Mouse (Mus musculus) forebrain, embryonic 14.5 days (tissue): Measurements from ENCODE around the gene Vps26a. TPM values are rescaled to one million over a fixed set of nuclear protein-coding genes. Genes with fewer than 3 reads are reported as not detected.

Experiments
- ATAC-seq: fragments of 200-750 bp; cut with Nextera tagmentation; 2 replicates; pipeline ENCODE4 v1.8.0; 2017; ENCODE audit warnings: mild to moderate bottlenecking, moderate library complexity
- DNase-seq: peaks from one replicate; pipeline ENCODE4 v3.0.0-alpha.2; 2015; ENCODE audit warnings: low spot score
- H3K27ac ChIP-seq: fragments of 300-500 bp; sonication (generic); 2 replicates; pipeline ENCODE4 v1.5.1; 2014; ENCODE audit warnings: low read depth, mild to moderate bottlenecking, control low read depth, low read length, moderate library complexity
- H3K27me3 ChIP-seq: fragments of 300-500 bp; sonication (generic); replicated peaks from 2 replicates; pipeline ENCODE4 v1.6.1; 2014; ENCODE audit warnings: low read length, control low read depth, mixed read lengths; ENCODE audit not compliant: control insufficient read depth, insufficient read depth
- H3K36me3 ChIP-seq: fragments of 300-500 bp; sonication (generic); 2 replicates; pipeline ENCODE4 v1.6.1; 2014; ENCODE audit warnings: low read length, control low read depth; ENCODE audit not compliant: control insufficient read depth, insufficient read depth
- H3K4me1 ChIP-seq: fragments of 300-500 bp; sonication (generic); 2 replicates; pipeline ENCODE4 v1.6.1; 2014; ENCODE audit warnings: antibody characterized with exemption, low read length, control low read depth; ENCODE audit not compliant: control insufficient read depth, insufficient read depth
- H3K4me2 ChIP-seq: fragments of 300-500 bp; sonication (generic); 2 replicates; pipeline ENCODE4 v1.6.1; 2014; ENCODE audit warnings: mild to moderate bottlenecking, control low read depth, low read length
- H3K4me3 ChIP-seq: fragments of 300-500 bp; sonication (generic); 2 replicates; pipeline ENCODE4 v1.5.1; 2014; ENCODE audit warnings: low read depth, low read length, control low read depth
- H3K9ac ChIP-seq: fragments of 300-500 bp; sonication (generic); 2 replicates; pipeline ENCODE4 v1.6.1; 2014; ENCODE audit warnings: mild to moderate bottlenecking, low read length, control low read depth, moderate library complexity
- H3K9me3 ChIP-seq: fragments of 300-500 bp; sonication (generic); replicated peaks from 2 replicates; pipeline ENCODE4 v1.6.1; 2016; ENCODE audit warnings: low read length, control low read depth, mixed read lengths; ENCODE audit not compliant: control insufficient read depth
- WGBS: fragments of 180-500 bp; shearing (Covaris S2); extraction: QIAGEN DNeasy Blood & Tissue Kit; methylation state at CpG from one replicate; pipeline ENCODE4 v1.1.7; 2014; 5-methylcytosine and 5-hydroxymethylcytosine counted together
- polyA plus RNA-seq: library from polyadenylated mRNA; unstranded; fragments of >200 nt; fragmentation: Nextera tagmentation; extraction: Ambion mirVana; gene quantifications from 2 replicates; pipeline ENCODE4 v1.2.1, GENCODE M21; 2014

The Vps26a gene
- polyA plus RNA-seq, 1 experiment from 2014 or later: 77.8 TPM

DNA sequence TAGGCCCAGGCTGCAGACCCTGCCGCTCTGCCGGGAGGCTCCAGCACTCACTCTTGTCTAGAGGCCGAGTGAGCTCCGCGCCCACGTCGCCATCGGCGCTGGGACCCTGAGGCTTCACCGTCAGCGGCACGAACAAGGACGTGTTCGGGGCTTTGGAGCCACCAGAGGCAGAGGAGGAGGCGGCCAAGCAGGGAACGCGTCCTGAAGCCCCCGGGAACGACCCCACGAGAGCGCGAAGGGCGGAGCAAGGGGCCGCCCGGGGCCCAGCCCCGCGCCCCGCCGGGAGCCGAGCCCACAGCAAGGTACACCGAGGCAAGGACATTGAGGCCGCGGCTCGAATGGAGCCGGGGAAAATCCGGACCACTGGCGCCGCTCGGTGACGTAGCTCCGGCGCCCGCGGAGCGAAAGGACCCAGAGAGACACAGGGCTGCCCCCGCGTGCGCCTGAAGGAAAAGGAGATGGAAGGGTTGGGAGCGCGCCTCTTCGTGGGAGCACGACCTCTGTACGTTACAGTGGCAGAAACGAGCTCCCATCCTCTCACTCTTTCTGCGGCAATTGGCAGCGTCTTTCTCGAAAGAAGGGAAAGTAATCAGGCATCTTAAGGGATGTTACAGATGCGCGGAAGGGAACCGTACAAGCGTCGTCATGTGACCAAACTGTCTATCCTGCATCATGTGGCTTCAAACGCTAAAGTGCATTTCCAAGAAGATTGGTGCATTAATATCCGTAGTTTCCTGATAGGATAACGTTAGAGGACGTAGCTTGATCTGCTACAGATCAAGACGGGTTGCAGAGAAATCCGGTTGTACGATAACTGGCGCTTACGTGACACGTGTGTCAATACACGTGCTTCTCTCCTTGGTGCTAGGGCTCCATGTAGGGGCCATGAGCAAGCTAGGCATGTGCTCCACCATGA is 37.0 kb downstream of the Vps26a start, which contains the start of the genes 4930507D05Rik and Supv3l1:
4930507D05Rik (plus strand) TSS at position 126 of the 916 bp plus-strand sequence.
Supv3l1 (minus strand) TSS at position 375 of the 916 bp plus-strand sequence.
- Histone ChIP-seq H3K9ac (peak within 1 kb of the TSS; percentile 84), H3K4me2 (peak within 1 kb of the TSS; percentile 63), H3K4me1 (peaks cover 10% of the 10 kb centered on the region; the same call in 1 of the 2 replicates), H3K9me3 (no peaks in the 10 kb centered on the region), H3K27ac (peak within 1 kb of the TSS; percentile 76), H3K4me3 (peak within 1 kb of the TSS; percentile 79), H3K27me3 (no peaks in the 10 kb centered on the region), H3K36me3 (peaks cover 30% of the 10 kb centered on the region)
- DNase-seq: peak; percentile 96
- ATAC-seq: peak; percentile 95
- under 1% methylated on average over 73 of the region's 73 CpGs for WGBS

DNA sequence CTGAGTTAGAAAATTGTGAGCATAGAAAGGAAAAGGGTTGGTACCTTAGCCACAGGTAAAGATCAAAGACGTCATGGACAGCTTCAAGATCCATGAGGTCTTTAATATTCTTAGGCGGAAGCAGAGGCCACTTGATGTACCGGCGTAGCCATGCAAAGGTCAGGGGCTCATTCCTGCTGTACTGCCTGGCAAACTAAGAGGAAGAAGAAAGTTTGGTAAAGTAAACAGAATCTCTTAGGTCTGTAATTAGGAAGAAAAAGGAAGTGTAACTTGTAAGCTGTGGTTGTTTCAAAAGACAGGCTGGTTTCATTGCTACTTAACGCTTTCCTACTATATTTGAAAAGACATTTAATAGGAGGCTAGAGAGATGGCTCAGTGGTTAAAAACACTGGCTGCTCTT is 56.2 kb downstream of the Vps26a start:
- DNase-seq (no peak), ATAC-seq (no peak)
- Histone ChIP-seq H3K4me2 (no peak overlapping the region), H3K4me3 (no peak overlapping the region), H3K9ac (no peak overlapping the region), H3K4me1 (no peaks in the 10 kb centered on the region), H3K9me3 (no peaks in the 10 kb centered on the region), H3K27me3 (no peaks in the 10 kb centered on the region), H3K36me3 (peaks cover 76% of the 10 kb centered on the region), H3K27ac (no peak overlapping the region)
- WGBS: 95% methylated on average over 5 of the region's 5 CpGs

GRCm38 (mm10) chr10:62425081-62425871 is 61.3 kb downstream of the Vps26a start:
- WGBS: 42% methylated on average over 9 of the region's 9 CpGs
- H3K27me3 ChIP-seq: no peaks in the 10 kb centered on the region
- no peak for ATAC-seq

GRCm38 (mm10) chr10:62422255-62422654 is 64.3 kb downstream of the Vps26a start, which contains the start of gene Hkdc1:
Hkdc1 (minus strand) TSS chr10:62422491.
- Histone ChIP-seq H3K9ac (no peak within 1 kb of the TSS), H3K4me3 (no peak within 1 kb of the TSS), H3K4me1 (no peaks in the 10 kb centered on the region), H3K36me3 (no peaks in the 10 kb centered on the region), H3K4me2 (no peak within 1 kb of the TSS), H3K27ac (no peak within 1 kb of the TSS), H3K27me3 (no peaks in the 10 kb centered on the region), H3K9me3 (no peaks in the 10 kb centered on the region)
- DNase-seq (no peak), ATAC-seq (no peak)
- 57% methylated on average over 15 of the region's 15 CpGs for WGBS

More at GRCm38 (mm10) chr10:62425081-62425871, 61.3 kb downstream of the Vps26a start:
- Histone ChIP-seq H3K4me2 (no peak overlapping the region), H3K9me3 (no peaks in the 10 kb centered on the region), H3K9ac (no peak overlapping the region), H3K27ac (no peak overlapping the region), H3K4me3 (no peak overlapping the region), H3K4me1 (no peaks in the 10 kb centered on the region), H3K36me3 (peaks cover 27% of the 10 kb centered on the region)
- no peak for DNase-seq

GRCm38 (mm10) chr10:62421127-62421526 is 65.5 kb downstream of the Vps26a start:
- no peak for DNase-seq
- Histone ChIP-seq H3K36me3 (no peaks in the 10 kb centered on the region), H3K27me3 (no peaks in the 10 kb centered on the region), H3K4me2 (no peak overlapping the region), H3K4me3 (no peak overlapping the region), H3K9me3 (no peaks in the 10 kb centered on the region), H3K9ac (no peak overlapping the region), H3K27ac (no peak overlapping the region), H3K4me1 (no peaks in the 10 kb centered on the region)
- 79% methylated on average over 3 of the region's 3 CpGs for WGBS
- no peak for ATAC-seq

GRCm38 (mm10) chr10:62420399-62420798 is 66.2 kb downstream of the Vps26a start:
- no peak for ATAC-seq
- Histone ChIP-seq H3K4me1 (no peaks in the 10 kb centered on the region), H3K27ac (no peak overlapping the region), H3K9me3 (no peaks in the 10 kb centered on the region), H3K4me3 (no peak overlapping the region), H3K36me3 (no peaks in the 10 kb centered on the region), H3K9ac (no peak overlapping the region), H3K4me2 (no peak overlapping the region), H3K27me3 (no peaks in the 10 kb centered on the region)
- no peak for DNase-seq
- 76% methylated on average over 6 of the region's 6 CpGs for WGBS

GRCm38 (mm10) chr10:62419422-62419821 is 67.2 kb downstream of the Vps26a start:
- DNase-seq: no peak
- Histone ChIP-seq H3K4me2 (no peak overlapping the region), H3K27ac (no peak overlapping the region), H3K4me3 (no peak overlapping the region), H3K9me3 (no peaks in the 10 kb centered on the region), H3K27me3 (no peaks in the 10 kb centered on the region), H3K36me3 (no peaks in the 10 kb centered on the region), H3K4me1 (no peaks in the 10 kb centered on the region), H3K9ac (no peak overlapping the region)
- no peak for ATAC-seq
- 85% methylated on average over 5 of the region's 5 CpGs for WGBS

DNA sequence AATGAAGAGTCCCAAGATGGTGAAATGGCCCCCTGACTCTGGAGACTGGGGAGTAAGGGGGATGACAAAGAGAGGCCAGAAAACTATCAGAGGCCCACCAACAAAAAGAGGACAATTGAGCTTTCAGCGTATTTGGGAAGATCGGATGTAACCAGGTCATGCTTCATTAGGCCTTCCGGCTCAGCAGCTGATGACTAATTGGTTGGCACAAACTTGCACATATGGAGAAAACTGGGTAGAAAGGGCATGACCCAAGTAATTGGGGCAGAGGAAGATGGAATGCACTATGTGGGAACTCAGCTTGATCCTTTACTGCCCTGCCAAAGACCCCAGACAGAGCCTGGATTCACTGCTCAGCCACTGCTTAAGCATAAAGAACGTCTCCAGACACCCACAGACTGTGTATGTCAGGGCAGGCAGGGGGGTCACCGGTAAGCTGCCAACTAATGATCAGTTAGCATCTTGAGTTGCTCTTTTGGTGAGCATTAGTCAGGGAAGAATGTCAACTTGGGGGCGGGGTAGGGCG is 67.7 kb downstream of the Vps26a start:
- Histone ChIP-seq H3K27me3 (no peaks in the 10 kb centered on the region), H3K9me3 (no peaks in the 10 kb centered on the region), H3K4me3 (no peak overlapping the region), H3K9ac (no peak overlapping the region), H3K4me2 (no peak overlapping the region), H3K36me3 (no peaks in the 10 kb centered on the region), H3K4me1 (no peaks in the 10 kb centered on the region), H3K27ac (no peak overlapping the region)
- 52% methylated on average over 7 of the region's 7 CpGs for WGBS
- no peak for DNase-seq
- no peak for ATAC-seq
